8 mouse cellular contexts compared by ENCODE assay signal in the genomic region with DNA sequence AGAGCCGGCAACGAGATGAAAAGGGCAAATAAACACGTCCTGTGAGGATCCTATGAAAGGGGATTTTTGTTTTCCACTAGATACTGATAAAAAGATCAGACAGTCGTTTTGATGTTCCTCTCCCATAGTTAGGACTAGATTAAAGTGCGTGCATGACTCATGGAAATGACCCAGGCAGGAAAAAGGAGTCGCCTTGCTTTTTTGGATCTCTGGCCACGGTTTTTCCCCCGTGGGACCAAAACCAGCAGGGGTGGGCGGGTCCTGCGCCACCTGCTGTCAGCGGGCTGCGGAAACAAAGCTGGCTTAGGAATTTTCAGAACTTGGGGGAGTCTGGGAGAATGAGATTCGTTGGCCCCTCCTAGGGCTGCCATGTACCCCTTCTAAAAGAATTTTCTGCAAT.
A peak's percentile ranks its signal among the peaks of the same experiment; 100 is the strongest.
DNase-seq lines count a peak whose midpoint lies in the region; ATAC-seq and TF ChIP-seq lines count a peak whose summit lies in the region.

No protein-coding gene starts in this region.

- no peaks in the 10 kb centered on the region for H3K36me3 ChIP-seq in CH12.LX (replicated peaks in 1 of 2; ENCODE audit: control insufficient read depth in 1 of 2, insufficient read depth in 1 of 2, low read length in 1 of 2)
- no peaks in the 10 kb centered on the region for H3K36me3 ChIP-seq in forebrain, postnatal 0 days (ENCODE audit: insufficient read depth)
- no peaks in the 10 kb centered on the region for H3K36me3 ChIP-seq in hindbrain, embryonic 10.5 days
- no peaks in the 10 kb centered on the region for H3K36me3 ChIP-seq in limb, embryonic 12.5 days
- no peaks in the 10 kb centered on the region for H3K36me3 ChIP-seq in midbrain, embryonic 11.5 days (ENCODE audit: control insufficient read depth, insufficient read depth, low read length)
- no peaks in the 10 kb centered on the region for H3K36me3 ChIP-seq in stomach, embryonic 14.5 days (ENCODE audit: control insufficient read depth, insufficient read depth, low read length)

- dilution Hi-C loops in CH12.LX (cut with MboI; ENCODE audit: extremely low pct_ligation_motif_present, extremely low pct_unique_long_range_greater_than_20kb, low sequenced_read_pairs): no loop called here

- in situ Hi-C loops in CH12.LX (cut with MboI; ENCODE audit: low pct_ligation_motif_present, low pct_unique_long_range_greater_than_20kb, low sequenced_read_pairs): no loop called here

- H3K79me2 ChIP-seq in CH12.LX (replicated peaks; ENCODE audit: control insufficient read depth, extremely low read depth, insufficient read depth, poor library complexity, severe bottlenecking): no peaks in the 10 kb centered on the region

- no peak for TF ChIP-seq POLR2A in CH12.LX (IDR thresholded peaks at IDR 0.05; ENCODE audit: low read depth, low read length)

- no peaks in the 10 kb centered on the region for H3K9me3 ChIP-seq in CH12.LX (replicated peaks; ENCODE audit: low read length)
- no peaks in the 10 kb centered on the region for H3K9me3 ChIP-seq in forebrain, postnatal 0 days (ENCODE audit: low read length)
- no peaks in the 10 kb centered on the region for H3K9me3 ChIP-seq in hindbrain, embryonic 10.5 days
- no peaks in the 10 kb centered on the region for H3K9me3 ChIP-seq in limb, embryonic 12.5 days
- no peaks in the 10 kb centered on the region for H3K9me3 ChIP-seq in midbrain, embryonic 11.5 days (ENCODE audit: control insufficient read depth, low read length)
- H3K9me3 ChIP-seq in stomach, embryonic 14.5 days (ENCODE audit: control insufficient read depth, low read depth, low read length): no peaks in the 10 kb centered on the region

- no peak for ATAC-seq in forebrain, postnatal 0 days
- no peak for ATAC-seq in limb, embryonic 12.5 days (ENCODE audit: insufficient number of reproducible peaks, insufficient read depth, low FRiP score, low TSS enrichment, low read depth)
- peak; percentile 57; the same call in 1 of the 2 replicates for ATAC-seq in midbrain, embryonic 11.5 days (ENCODE audit: low FRiP score)
- 0 out of 2 replicates have a peak, but pooled peaks have one; percentile 28 for ATAC-seq in stomach, embryonic 14.5 days (ENCODE audit: insufficient number of reproducible peaks, insufficient read depth, low FRiP score, low read depth)

- H3K4me3 ChIP-seq in CH12.LX (replicated peaks in 1 of 3; ENCODE audit: low read depth in 2 of 3, low read length in 2 of 3, poor library complexity in 1 of 3): no peak overlapping the region
- H3K4me3 ChIP-seq in forebrain, postnatal 0 days (ENCODE audit: low read depth, low read length): no peak overlapping the region
- H3K4me3 ChIP-seq in hindbrain, embryonic 10.5 days: peak overlapping the region; percentile 27
- H3K4me3 ChIP-seq in limb, embryonic 12.5 days (replicated peaks): no peak overlapping the region
- H3K4me3 ChIP-seq in midbrain, embryonic 11.5 days (ENCODE audit: low read depth, low read length): no peak overlapping the region
- H3K4me3 ChIP-seq in stomach, embryonic 14.5 days (ENCODE audit: low read depth, low read length): 0 out of 2 replicates have a peak overlapping the region, but pooled peaks have one; percentile 0

- peak; percentile 6 for DNase-seq in CH12.LX (ENCODE audit: extremely low read depth)
- peak; percentile 77 for DNase-seq in adrenal gland, adult 8-10 months
- DNase-seq in forebrain, postnatal 0 days: no peak
- DNase-seq in hindbrain, embryonic 10.5 days (ENCODE audit: low spot score): peak; percentile 38
- DNase-seq in midbrain, embryonic 11.5 days (ENCODE audit: low spot score, missing footprints): peak; percentile 94
- no peak for DNase-seq in cerebellum, postnatal 14 days

- no peak overlapping the region for H3K27ac ChIP-seq in CH12.LX (ENCODE audit: insufficient read depth, low read depth)
- no peak overlapping the region for H3K27ac ChIP-seq in forebrain, postnatal 0 days (ENCODE audit: low read depth, low read length)
- peak overlapping the region; percentile 23; the same call in 1 of the 2 replicates for H3K27ac ChIP-seq in hindbrain, embryonic 10.5 days
- H3K27ac ChIP-seq in limb, embryonic 12.5 days: no peak overlapping the region
- no peak overlapping the region for H3K27ac ChIP-seq in midbrain, embryonic 11.5 days (ENCODE audit: low read depth, low read length)
- no peak overlapping the region; the same call in 1 of the 2 replicates for H3K27ac ChIP-seq in stomach, embryonic 14.5 days (ENCODE audit: low read length)

- no peak for TF ChIP-seq EP300 in CH12.LX (IDR thresholded peaks at IDR 0.05; ENCODE audit: low read length)

- 10% methylated on average over 13 of the region's 13 CpGs for WGBS in forebrain, postnatal 0 days
- WGBS in hindbrain, embryonic 10.5 days: 6% methylated on average over 13 of the region's 13 CpGs
- 7% methylated on average over 13 of the region's 13 CpGs for WGBS in limb, embryonic 12.5 days
- 6% methylated on average over 13 of the region's 13 CpGs for WGBS in midbrain, embryonic 11.5 days
- 7% methylated on average over 13 of the region's 13 CpGs for WGBS in stomach, embryonic 14.5 days

- TF ChIP-seq RAD21 in CH12.LX (IDR thresholded peaks at IDR 0.05; ENCODE audit: low read depth, low read length): peak; percentile 32; the same call in 1 of the 2 replicates

- H3K4me2 ChIP-seq in CH12.LX (ENCODE audit: insufficient read depth, low read depth, poor library complexity, severe bottlenecking): 0 out of 2 replicates have a peak overlapping the region, but pooled peaks have one; percentile 16
- peak overlapping the region; percentile 29 for H3K4me2 ChIP-seq in forebrain, postnatal 0 days (ENCODE audit: low read depth)
- peak overlapping the region; percentile 42 for H3K4me2 ChIP-seq in limb, embryonic 12.5 days
- H3K4me2 ChIP-seq in midbrain, embryonic 11.5 days: peak overlapping the region; percentile 35; the same call in 1 of the 2 replicates
- H3K4me2 ChIP-seq in stomach, embryonic 14.5 days (replicated peaks; ENCODE audit: low read depth, low read length): peak overlapping the region; percentile 28

- no peaks in the 10 kb centered on the region for H3K27me3 ChIP-seq in CH12.LX (replicated peaks)
- H3K27me3 ChIP-seq in forebrain, postnatal 0 days (ENCODE audit: insufficient read depth, low read length): peaks cover 12% of the 10 kb centered on the region
- peaks cover 21% of the 10 kb centered on the region; the same call in 1 of the 2 replicates for H3K27me3 ChIP-seq in hindbrain, embryonic 10.5 days (ENCODE audit: insufficient read depth, poor library complexity, severe bottlenecking)
- H3K27me3 ChIP-seq in limb, embryonic 12.5 days: no peaks in the 10 kb centered on the region
- no peaks in the 10 kb centered on the region; the same call in 1 of the 2 replicates for H3K27me3 ChIP-seq in midbrain, embryonic 11.5 days (ENCODE audit: control insufficient read depth, insufficient read depth, low read length)
- no peaks in the 10 kb centered on the region for H3K27me3 ChIP-seq in stomach, embryonic 14.5 days (ENCODE audit: control insufficient read depth, insufficient read depth, low read length)

- H3K9ac ChIP-seq in CH12.LX (ENCODE audit: insufficient read depth, low read depth): no peak overlapping the region
- H3K9ac ChIP-seq in forebrain, postnatal 0 days: no peak overlapping the region
- no peak overlapping the region for H3K9ac ChIP-seq in limb, embryonic 12.5 days (replicated peaks)
- no peak overlapping the region for H3K9ac ChIP-seq in midbrain, embryonic 11.5 days (ENCODE audit: low read length)
- H3K9ac ChIP-seq in stomach, embryonic 14.5 days (replicated peaks; ENCODE audit: low read depth, low read length): no peak overlapping the region

- peak in 1 of 2 experiments; percentile 59; a peak in 2 of 4 replicates for TF ChIP-seq CTCF in CH12.LX (conservative IDR thresholded peaks at IDR 0.05 in 1 of 2, IDR thresholded peaks at IDR 0.05 in 1 of 2; ENCODE audit: low read depth in 2 of 2, low read length in 2 of 2)
- TF ChIP-seq CTCF in forebrain, postnatal 0 days (IDR thresholded peaks at IDR 0.05; ENCODE audit: low read depth): peak; percentile 61

- H3K4me1 ChIP-seq in CH12.LX (ENCODE audit: control insufficient read depth in 1 of 2, insufficient read depth in 2 of 2): peaks cover 0 to 15% of the 10 kb centered on the region in 2 experiments; a peak in 2 of 4 replicates
- no peaks in the 10 kb centered on the region for H3K4me1 ChIP-seq in forebrain, postnatal 0 days (ENCODE audit: insufficient read depth)
- H3K4me1 ChIP-seq in hindbrain, embryonic 10.5 days (replicated peaks): peaks cover 32% of the 10 kb centered on the region
- H3K4me1 ChIP-seq in limb, embryonic 12.5 days (replicated peaks): peaks cover 10% of the 10 kb centered on the region
- no peaks in the 10 kb centered on the region; the same call in 1 of the 2 replicates for H3K4me1 ChIP-seq in midbrain, embryonic 11.5 days (ENCODE audit: control insufficient read depth, insufficient read depth, low read length)
- H3K4me1 ChIP-seq in stomach, embryonic 14.5 days (ENCODE audit: control insufficient read depth, insufficient read depth, low read length): peaks cover 18% of the 10 kb centered on the region; the same call in 1 of the 2 replicates

TF ChIP-seq in CH12.LX, 34 proteins besides CTCF, POLR2A, EP300 and RAD21:
- TF ChIP-seq ETS1 (conservative IDR thresholded peaks at IDR 0.05; ENCODE audit: low read depth, low read length): no peak
- TF ChIP-seq SMC3 (IDR thresholded peaks at IDR 0.05; ENCODE audit: low read depth, low read length): peak; percentile 72

Comparison
In these comparisons a context has a peak if more than half of its experiments do, and no peak if none do; other contexts are left out.
1. DNase-seq: peak in CH12.LX (single experiment), adrenal gland, adult 8-10 months (single experiment), hindbrain, embryonic 10.5 days (single experiment) and midbrain, embryonic 11.5 days (single experiment); none in forebrain, postnatal 0 days (single experiment) and cerebellum, postnatal 14 days (0 of 2).
2. H3K4me3 ChIP-seq: peak in hindbrain, embryonic 10.5 days (single experiment) and stomach, embryonic 14.5 days (single experiment); none in CH12.LX (0 of 3), forebrain, postnatal 0 days (single experiment), limb, embryonic 12.5 days (single experiment) and midbrain, embryonic 11.5 days (single experiment).
3. ATAC-seq: peak in midbrain, embryonic 11.5 days (single experiment) and stomach, embryonic 14.5 days (single experiment); none in forebrain, postnatal 0 days (single experiment) and limb, embryonic 12.5 days (single experiment).
4. Peak in every context shown above with its lines, with median percentiles within 50 percentile points of each other: H3K4me2 ChIP-seq.